Mouse (Mus musculus) brain, embryonic 14.5 days (tissue): ENCODE data around the gene Hist2h3c1.

Source experiments
- CTCF ChIP-seq: fragments of 200-500 bp; IDR thresholded peaks from 2 replicates; pipeline ENCODE4 v1.5.1; 2012; ENCODE audit warnings: inconsistent platforms, mild to moderate bottlenecking, moderate library complexity, borderline replicate concordance; ENCODE audit not compliant: insufficient read depth, insufficient read length; ENCODE audit errors: extremely low read depth
- POLR2A ChIP-seq: fragments of 200-500 bp; IDR thresholded peaks from 2 replicates; pipeline ENCODE4 v1.6.1; 2012; ENCODE audit warnings: mild to moderate bottlenecking, inconsistent platforms, borderline replicate concordance; ENCODE audit not compliant: poor library complexity, insufficient read depth, insufficient read length, severe bottlenecking; ENCODE audit errors: extremely low read depth

DNA sequence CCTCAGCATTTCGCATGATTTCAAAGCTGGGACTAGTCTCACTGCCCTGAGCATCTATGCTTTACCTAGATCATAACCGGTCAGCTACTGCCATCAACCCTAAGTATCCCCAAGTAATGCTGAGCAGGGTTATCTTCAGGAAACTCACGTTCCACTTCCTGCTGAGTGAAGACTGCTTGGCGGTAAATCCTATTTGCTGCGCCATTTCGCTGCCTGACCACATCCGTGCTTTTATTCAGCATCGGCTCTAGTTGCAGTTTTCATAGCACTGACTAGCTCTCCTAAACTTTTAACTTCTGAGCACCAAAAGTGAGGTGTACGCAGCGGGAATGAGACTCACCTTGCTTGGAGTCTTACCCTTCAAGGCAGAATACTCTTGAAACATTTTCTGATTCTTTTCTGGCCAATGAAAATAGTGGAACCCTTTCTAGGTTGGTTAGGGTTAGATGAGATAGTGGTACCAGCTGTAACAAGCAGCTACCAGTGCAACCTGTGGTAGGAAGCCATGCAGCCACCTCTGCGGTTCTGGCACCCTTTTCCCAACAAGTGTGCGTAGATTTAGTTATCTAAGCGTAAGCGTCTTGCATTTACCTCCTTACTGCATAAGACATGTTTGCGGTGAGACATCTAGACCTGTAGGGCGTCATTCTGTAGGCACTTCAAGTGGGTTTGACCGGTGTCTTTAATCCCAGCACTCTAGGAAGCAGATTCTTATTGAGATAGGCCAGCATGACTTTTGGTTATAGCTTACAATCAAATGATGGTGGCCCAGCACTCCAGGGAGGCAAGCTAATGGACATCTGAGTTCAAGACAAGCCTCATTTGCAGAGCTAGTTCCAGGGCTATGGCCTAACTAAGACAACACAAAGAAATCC lies 27.3 kb downstream of the Hist2h3c1 start:
- TF ChIP-seq CTCF, result no peak
- TF ChIP-seq POLR2A, result no peak
